Mouse (Mus musculus): ENCODE results near the gene Gpr139. TPM values are rescaled to one million over a fixed set of nuclear protein-coding genes. Genes with fewer than 3 reads are reported as not detected.

Gene Gpr139
- polyA plus RNA-seq, 1 experiment from 2014 or later, result 2.2 TPM

GRCm38 (mm10) chr7:119160015-119160414 is 24.4 kb downstream of the Gpr139 start:
- peak; percentile 26 for DNase-seq (ENCODE audit: low spot score)
- peak; percentile 72 for ATAC-seq (ENCODE audit: low FRiP score)
- no peaks in the 10 kb centered on the region for H3K27me3 ChIP-seq (ENCODE audit: control insufficient read depth, insufficient read depth, low read length)
- 65% methylated on average over 3 of the region's 3 CpGs for WGBS
- no peak overlapping the region for H3K4me3 ChIP-seq (ENCODE audit: low read depth, low read length)
- H3K9me3 ChIP-seq (ENCODE audit: control insufficient read depth, low read length), result no peaks in the 10 kb centered on the region
- no peak overlapping the region for H3K27ac ChIP-seq (ENCODE audit: low read depth, low read length)
- H3K9ac ChIP-seq (ENCODE audit: low read depth, low read length), result no peak overlapping the region
- H3K4me2 ChIP-seq (replicated peaks; ENCODE audit: low read depth, low read length), result no peak overlapping the region
- no peaks in the 10 kb centered on the region for H3K36me3 ChIP-seq (ENCODE audit: control insufficient read depth, insufficient read depth, low read length)
- no peaks in the 10 kb centered on the region for H3K4me1 ChIP-seq (replicated peaks; ENCODE audit: control insufficient read depth, insufficient read depth, low read length)

GRCm38 (mm10) chr7:119111771-119112170 is 72.6 kb downstream of the Gpr139 start:
- Histone ChIP-seq H3K4me3 (ENCODE audit: low read depth, low read length) (no peak overlapping the region), H3K36me3 (ENCODE audit: control insufficient read depth, insufficient read depth, low read length) (no peaks in the 10 kb centered on the region), H3K27me3 (ENCODE audit: control insufficient read depth, insufficient read depth, low read length) (no peaks in the 10 kb centered on the region), H3K4me2 (replicated peaks; ENCODE audit: low read depth, low read length) (no peak overlapping the region), H3K9me3 (ENCODE audit: control insufficient read depth, low read length) (no peaks in the 10 kb centered on the region), H3K9ac (ENCODE audit: low read depth, low read length) (no peak overlapping the region), H3K4me1 (replicated peaks; ENCODE audit: control insufficient read depth, insufficient read depth, low read length) (no peaks in the 10 kb centered on the region), H3K27ac (ENCODE audit: low read depth, low read length) (no peak overlapping the region)
- ATAC-seq (ENCODE audit: low FRiP score), result no peak
- DNase-seq (ENCODE audit: low spot score), result peak; percentile 61
- 73% methylated on average over 8 of the region's 8 CpGs for WGBS

DNA sequence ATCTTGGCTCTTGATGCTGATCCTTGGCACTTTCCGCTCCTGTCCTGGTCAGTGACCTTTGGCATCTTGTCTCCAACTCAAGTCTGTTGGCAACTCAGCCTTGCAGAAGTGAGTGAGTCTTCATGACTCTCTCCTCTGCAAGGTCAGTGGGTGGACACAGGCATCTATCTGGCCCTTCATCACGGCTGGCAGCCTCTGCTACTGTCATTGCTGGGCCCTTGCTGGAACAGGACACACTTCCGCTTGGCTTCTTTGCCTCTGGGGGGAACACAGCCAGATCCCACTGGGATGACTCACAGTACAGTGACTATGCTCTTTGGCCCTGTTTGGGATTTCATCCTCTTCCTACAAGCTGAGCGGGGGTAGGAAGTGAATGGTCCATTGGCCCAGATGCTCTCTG is 78.5 kb downstream of the Gpr139 start:
- no peak overlapping the region for H3K9ac ChIP-seq (ENCODE audit: low read depth, low read length)
- DNase-seq (ENCODE audit: low spot score) (no peak), ATAC-seq (ENCODE audit: low FRiP score) (no peak)
- H3K9me3 ChIP-seq (ENCODE audit: control insufficient read depth, low read length), result no peaks in the 10 kb centered on the region
- no peaks in the 10 kb centered on the region for H3K4me1 ChIP-seq (replicated peaks; ENCODE audit: control insufficient read depth, insufficient read depth, low read length)
- no peaks in the 10 kb centered on the region for H3K27me3 ChIP-seq (ENCODE audit: control insufficient read depth, insufficient read depth, low read length)
- no peak overlapping the region for H3K4me3 ChIP-seq (ENCODE audit: low read depth, low read length)
- no peaks in the 10 kb centered on the region for H3K36me3 ChIP-seq (ENCODE audit: control insufficient read depth, insufficient read depth, low read length)
- WGBS, result 89% methylated on average over 4 of the region's 4 CpGs
- no peak overlapping the region for H3K4me2 ChIP-seq (replicated peaks; ENCODE audit: low read depth, low read length)
- no peak overlapping the region for H3K27ac ChIP-seq (ENCODE audit: low read depth, low read length)

- no peaks in the 10 kb centered on the region for H3K9me3 ChIP-seq (ENCODE audit: control insufficient read depth, low read length)
- H3K27ac ChIP-seq (ENCODE audit: low read depth, low read length), result no peak overlapping the region
- no peak for ATAC-seq (ENCODE audit: low FRiP score)
- H3K36me3 ChIP-seq (ENCODE audit: control insufficient read depth, insufficient read depth, low read length), result no peaks in the 10 kb centered on the region
- no peaks in the 10 kb centered on the region for H3K27me3 ChIP-seq (ENCODE audit: control insufficient read depth, insufficient read depth, low read length)
- WGBS, result 85% methylated on average over 3 of the region's 3 CpGs
- H3K4me1 ChIP-seq (replicated peaks; ENCODE audit: control insufficient read depth, insufficient read depth, low read length), result no peaks in the 10 kb centered on the region
- no peak for DNase-seq (ENCODE audit: low spot score)
- H3K4me2 ChIP-seq (replicated peaks; ENCODE audit: low read depth, low read length), result no peak overlapping the region
- H3K9ac ChIP-seq (ENCODE audit: low read depth, low read length), result no peak overlapping the region
- no peak overlapping the region for H3K4me3 ChIP-seq (ENCODE audit: low read depth, low read length)
Measured at GRCm38 (mm10) chr7:119096583-119096982, 87.8 kb downstream of the Gpr139 start.

Other genes starting within 250 kb of the Gpr139 start
- gene Gprc5b, start 189.4 kb downstream of the Gpr139 start, polyA plus RNA-seq (2014; fragmentation: Nextera tagmentation; extraction: Ambion mirVana), result 27.2 and 30.3 TPM in 2 replicates

Data from hindbrain, embryonic 11.5 days (tissue).